Mouse (Mus musculus): ENCODE data around the gene Slco2a1. TPM values are rescaled to one million over a fixed set of nuclear protein-coding genes. Genes with fewer than 3 reads are reported as not detected.
"Not testable (repeated sequence)": the region's sequence is repeated elsewhere in the genome, so short reads cannot be mapped to it uniquely, and the experiment has no call there.

The Slco2a1 gene
- total RNA-seq, 4 experiments from 2014 or later: 0.51 to 1.1 (median 0.80) TPM

- no peak for DNase-seq (ENCODE audit: low spot score in 2 of 2)
These were observed 93.9 kb downstream of the Slco2a1 start for GRCm38 (mm10) chr9:103082246-103082975.

GRCm38 (mm10) chr9:103083405-103083804, 94.9 kb downstream of the Slco2a1 start:
- DNase-seq (ENCODE audit: low spot score in 2 of 2): no peak

DNA sequence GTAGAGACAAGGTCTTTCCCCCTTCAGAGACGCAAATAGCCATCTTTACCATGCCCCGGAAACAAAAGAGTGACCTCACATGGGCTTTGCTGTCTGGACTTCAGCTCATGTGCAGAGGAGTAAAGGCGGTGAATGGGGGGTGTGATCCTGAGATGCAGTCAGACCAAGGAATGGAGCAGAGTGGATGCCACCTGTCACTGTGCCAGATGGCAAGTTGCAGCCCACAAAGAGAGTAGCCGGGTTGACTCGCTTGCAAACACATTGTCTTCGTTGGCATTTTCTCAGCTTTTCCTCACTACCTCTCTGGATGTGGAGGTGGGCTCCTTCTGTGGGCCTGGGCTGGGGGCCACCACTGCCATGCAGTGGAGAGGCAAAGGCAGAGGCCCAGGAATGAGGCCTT, 98.2 kb downstream of the Slco2a1 start:
- DNase-seq (ENCODE audit: low spot score in 2 of 2): no peak

GRCm38 (mm10) chr9:103087301-103087700, 98.8 kb downstream of the Slco2a1 start:
- DNase-seq (ENCODE audit: low spot score in 2 of 2): no peak

- no peak for DNase-seq (ENCODE audit: low spot score in 2 of 2)
These were observed 100.1 kb downstream of the Slco2a1 start for GRCm38 (mm10) chr9:103088661-103089060.

GRCm38 (mm10) chr9:103090116-103090875, 101.8 kb downstream of the Slco2a1 start:
- DNase-seq (ENCODE audit: low spot score in 2 of 2): no peak

DNA sequence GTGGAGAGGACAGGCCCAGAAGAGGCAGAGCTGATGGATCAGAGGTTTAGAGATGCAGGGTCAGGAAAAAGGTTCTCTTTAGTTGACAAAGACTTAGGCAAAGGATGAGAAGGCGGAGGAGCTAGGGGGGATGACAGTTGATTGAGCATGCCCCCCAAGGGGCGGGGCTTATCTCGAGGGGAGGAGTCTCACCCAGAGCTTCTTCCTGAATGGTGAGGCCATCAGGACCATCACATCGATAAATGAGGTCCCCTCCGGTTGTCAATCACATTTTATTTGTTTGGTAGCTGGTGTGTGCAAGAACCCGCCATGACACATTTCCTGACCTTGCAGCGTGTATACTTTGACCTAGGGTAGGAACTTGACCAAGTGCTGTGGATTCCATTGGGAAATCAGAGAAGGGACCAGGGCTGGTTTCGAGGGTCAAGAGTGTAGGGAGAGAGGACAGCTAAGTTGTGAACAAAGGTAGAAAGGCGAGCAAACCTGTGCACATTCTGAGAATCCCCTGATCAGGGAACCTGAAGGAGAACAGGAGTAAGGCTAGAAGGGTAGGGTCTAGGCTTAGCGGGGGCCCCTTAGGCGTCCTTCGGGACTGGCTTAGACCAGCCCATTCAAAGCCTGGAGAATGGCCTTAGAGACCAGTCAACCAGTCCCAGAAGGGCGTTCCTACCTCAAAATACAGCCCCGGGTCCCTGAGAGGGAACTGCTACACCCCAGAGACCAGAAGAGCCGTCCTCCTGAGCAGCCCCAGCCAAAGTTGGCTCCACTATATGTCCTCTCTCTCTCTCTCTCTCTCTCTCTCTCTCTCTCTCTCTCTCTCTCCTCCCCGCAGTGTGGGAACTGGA, 102.7 kb downstream of the Slco2a1 start:
- DNase-seq (ENCODE audit: low spot score in 2 of 2): no peak

- peak; percentile 35 to 55 for DNase-seq (ENCODE audit: low spot score in 2 of 2)
These were observed 103.7 kb downstream of the Slco2a1 start for GRCm38 (mm10) chr9:103092248-103092647.

GRCm38 (mm10) chr9:103093681-103094080, 105.2 kb downstream of the Slco2a1 start:
- DNase-seq (ENCODE audit: low spot score in 2 of 2): no peak

DNA sequence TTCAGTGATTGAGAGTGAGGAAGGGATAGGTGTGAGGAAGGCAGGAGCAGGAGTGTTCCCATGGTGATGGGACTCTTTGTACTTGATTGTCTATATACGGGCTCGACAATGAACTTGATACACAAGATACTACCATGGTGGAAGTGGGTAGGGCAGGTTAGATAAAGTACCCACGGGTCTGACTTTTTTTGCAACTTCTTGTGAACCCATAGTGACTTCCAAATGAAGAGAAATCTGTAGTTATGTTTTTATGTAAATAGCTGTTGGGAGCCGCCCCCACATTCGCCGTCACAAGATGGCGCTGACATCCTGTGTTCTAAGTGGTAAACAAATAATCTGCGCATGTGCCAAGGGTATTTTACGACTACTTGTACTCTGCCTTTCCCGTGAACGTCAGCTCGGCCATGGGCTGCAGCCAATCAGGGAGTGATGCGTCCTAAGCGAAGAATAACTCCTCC, 119.9 kb downstream of the Slco2a1 start:
- DNase-seq (ENCODE audit: low spot score in 2 of 2): not testable (repeated sequence)

- no peak for DNase-seq (ENCODE audit: low spot score in 2 of 2)
These were observed 120.6 kb downstream of the Slco2a1 start for GRCm38 (mm10) chr9:103108943-103109670.

GRCm38 (mm10) chr9:103109911-103110310, 121.4 kb downstream of the Slco2a1 start:
- DNase-seq (ENCODE audit: low spot score in 2 of 2): no peak

DNA sequence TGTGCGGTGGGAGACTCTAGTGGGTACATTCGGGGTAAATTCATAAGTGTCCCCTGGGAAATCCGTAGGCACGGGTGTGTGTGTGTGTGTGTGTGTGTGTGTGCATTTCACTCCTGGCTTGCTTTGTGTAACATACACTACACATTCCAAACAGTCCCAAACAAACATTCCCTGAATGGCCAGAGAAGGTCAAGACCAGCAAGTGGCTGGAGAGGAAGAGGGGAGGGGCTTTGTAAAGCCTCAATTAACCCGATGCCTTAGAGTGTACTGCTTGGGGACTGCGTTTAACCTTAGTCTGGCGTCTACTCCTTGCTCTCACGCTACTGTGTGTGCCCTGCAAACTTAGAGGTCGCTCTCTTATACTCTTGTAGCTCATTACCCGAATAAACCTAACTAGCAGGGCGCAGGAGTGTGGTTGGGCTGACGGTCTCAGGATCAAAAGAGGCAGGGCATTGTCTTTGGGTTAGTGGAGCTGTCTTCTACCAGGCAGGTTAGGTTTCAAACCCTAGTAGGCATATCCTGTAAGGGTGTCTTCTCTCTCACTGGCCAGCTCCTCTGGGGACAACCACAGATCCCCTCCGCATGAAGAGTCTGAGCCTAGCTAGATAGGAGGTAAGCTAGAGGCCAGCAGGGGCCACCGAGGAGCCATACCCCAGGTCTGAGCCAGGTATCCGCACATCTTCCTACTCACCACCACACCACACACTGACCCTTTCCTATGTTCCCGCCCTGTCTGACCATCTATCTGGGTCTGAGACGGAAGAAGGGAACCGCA, 122.4 kb downstream of the Slco2a1 start:
- DNase-seq (ENCODE audit: low spot score in 2 of 2): no peak

DNA sequence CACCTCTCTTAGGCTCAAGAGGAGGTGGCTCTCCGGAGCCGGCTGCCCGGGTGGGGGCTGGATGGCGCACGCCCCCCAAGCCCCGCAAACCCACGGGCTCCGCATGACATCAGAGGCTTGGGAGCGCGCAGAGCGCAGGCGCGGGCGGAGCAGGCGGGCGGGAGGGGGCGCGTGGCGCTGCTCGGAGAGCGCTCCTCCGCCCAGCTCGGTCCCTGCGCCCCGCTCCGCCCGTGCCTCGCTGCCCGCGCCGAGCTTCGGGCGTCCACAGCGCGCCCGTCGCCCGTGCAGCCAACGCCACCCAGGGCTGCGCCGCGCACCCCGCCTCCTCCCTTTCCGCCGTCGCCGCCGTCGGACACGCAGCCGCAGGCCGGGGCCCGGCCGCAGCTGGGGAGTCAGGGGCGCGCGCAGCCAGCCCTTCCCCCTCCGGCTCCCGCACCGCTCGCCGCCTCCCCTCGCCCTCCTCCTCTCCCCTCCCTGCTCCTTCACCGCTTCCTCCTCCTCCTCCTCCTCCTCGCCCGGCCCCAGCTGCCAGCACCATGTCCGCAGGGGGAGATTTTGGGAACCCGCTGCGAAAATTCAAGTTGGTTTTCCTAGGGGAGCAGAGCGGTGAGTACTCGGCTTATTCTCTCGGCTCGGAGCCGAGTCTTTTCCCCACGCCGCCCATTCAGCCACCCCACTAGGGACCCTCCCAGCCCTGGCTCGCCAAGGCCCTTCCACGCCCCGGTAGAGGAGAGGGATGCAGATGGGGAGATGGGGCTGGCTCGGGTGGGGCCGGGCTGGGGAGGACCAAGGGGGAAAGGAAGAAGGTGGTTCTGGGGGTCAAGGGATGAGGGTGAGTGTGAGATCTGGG, 123.3 kb downstream of the Slco2a1 start, which contains the start of gene Rab6b:
Gene Rab6b, plus strand, starts transcription at position 167 of the 850 bp plus-strand sequence.
- DNase-seq (ENCODE audit: low spot score in 2 of 2): no peak

- DNase-seq (ENCODE audit: low spot score in 2 of 2): no peak
These were observed 124.2 kb downstream of the Slco2a1 start for GRCm38 (mm10) chr9:103112471-103113271.

DNA sequence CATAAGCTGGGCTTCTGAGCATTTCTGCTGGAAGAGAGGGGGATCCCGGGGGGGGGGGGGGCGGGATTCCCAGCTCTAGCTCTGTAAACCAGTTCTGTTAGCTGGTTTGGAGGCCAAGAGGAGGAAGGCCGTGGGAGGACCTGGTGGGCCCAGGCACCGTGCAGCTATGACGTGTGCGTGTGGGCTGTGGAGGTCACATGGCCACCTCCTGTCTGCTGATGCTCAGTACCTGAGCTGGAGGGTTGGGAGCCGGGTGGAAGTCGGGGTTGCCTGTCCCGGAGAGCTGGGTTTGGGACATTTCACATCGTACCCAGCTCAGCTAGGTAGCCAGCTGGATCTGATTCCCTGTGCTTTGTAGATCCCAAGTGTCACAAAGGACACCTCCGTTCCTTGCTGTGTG, 124.8 kb downstream of the Slco2a1 start:
- no peak for DNase-seq (ENCODE audit: low spot score in 2 of 2)

DNA sequence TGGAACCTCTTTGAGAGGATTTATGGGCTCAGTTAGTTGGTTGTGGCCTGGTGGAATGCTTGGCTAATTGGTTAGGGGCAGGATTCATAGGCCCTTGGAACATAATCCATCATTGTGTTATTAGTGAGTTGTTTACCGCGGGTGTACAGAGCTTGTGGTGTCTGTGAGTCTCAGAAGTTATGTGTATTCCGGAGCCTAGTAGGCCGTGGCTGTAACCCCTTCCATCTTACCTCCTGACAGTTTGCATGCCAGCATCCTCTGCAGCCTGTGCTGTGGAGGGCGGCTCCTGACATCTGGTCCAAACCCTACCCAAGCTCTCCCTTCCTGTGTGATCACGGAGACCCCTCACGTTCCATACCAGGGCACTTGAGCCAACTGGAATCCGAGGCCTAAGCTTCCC, 125.8 kb downstream of the Slco2a1 start:
- DNase-seq (ENCODE audit: low spot score in 2 of 2): no peak

DNA sequence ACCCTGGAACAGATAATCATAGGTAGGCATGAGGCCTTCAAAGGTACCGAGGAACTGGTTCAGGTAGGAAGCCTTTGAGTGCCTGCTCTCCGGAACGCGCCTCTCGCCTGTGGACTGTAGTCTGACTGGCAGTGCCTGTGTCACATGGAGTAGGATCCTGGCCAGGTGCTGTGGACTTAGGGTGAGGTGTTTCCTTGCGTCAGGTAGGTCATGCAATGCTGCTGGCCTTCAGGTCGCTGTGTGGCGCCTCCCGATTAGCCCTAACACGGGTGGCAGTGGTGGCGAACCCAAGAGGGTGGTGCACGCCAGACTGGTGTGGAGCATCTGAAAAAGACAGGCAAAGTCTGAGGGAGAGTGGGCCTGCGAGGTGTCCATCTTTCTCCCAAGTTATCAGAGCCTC, 126.4 kb downstream of the Slco2a1 start:
- DNase-seq (ENCODE audit: low spot score in 2 of 2): no peak

Data from gastrocnemius, adult 8-10 months (tissue).